Mouse (Mus musculus) small intestine, adult 2 months (tissue): Measurements from ENCODE around the gene Ormdl2.

ENCODE experiments used
- CTCF ChIP-seq: fragments of 200-500 bp; IDR thresholded peaks from 2 replicates; pipeline ENCODE4 v1.5.1; 2012; ENCODE audit warnings: low read depth, mild to moderate bottlenecking, control low read depth, inconsistent platforms, low read length, moderate library complexity, mixed read lengths; ENCODE audit not compliant: insufficient replicate concordance, insufficient read length; ENCODE audit errors: extremely low read depth
- POLR2A ChIP-seq: fragments of 200-500 bp; IDR thresholded peaks from 2 replicates; pipeline ENCODE4 v1.6.1; 2012; ENCODE audit warnings: low read depth, mild to moderate bottlenecking, control low read depth, inconsistent platforms, low read length, moderate library complexity

GRCm38 (mm10) chr10:128793258-128793657, 28.2 kb downstream of the Ormdl2 start:
- no peak for TF ChIP-seq POLR2A
- TF ChIP-seq CTCF: no peak
